Mouse (Mus musculus) forebrain, embryonic 14.5 days (tissue): ENCODE data around the gene Phactr1. TPM values are rescaled to one million over a fixed set of nuclear protein-coding genes. Genes with fewer than 3 reads are reported as not detected.
A peak's percentile ranks its signal among the peaks of the same experiment; 100 is the strongest.

Source experiments
- ATAC-seq: fragments of 200-750 bp; cut with Nextera tagmentation; 2 replicates; pipeline ENCODE4 v1.8.0; 2017; ENCODE audit warnings: mild to moderate bottlenecking, moderate library complexity
- DNase-seq: peaks from one replicate; pipeline ENCODE4 v3.0.0-alpha.2; 2015; ENCODE audit warnings: low spot score
- H3K27ac ChIP-seq: fragments of 300-500 bp; sonication (generic); 2 replicates; pipeline ENCODE4 v1.5.1; 2014; ENCODE audit warnings: low read depth, mild to moderate bottlenecking, control low read depth, low read length, moderate library complexity
- H3K27me3 ChIP-seq: fragments of 300-500 bp; sonication (generic); replicated peaks from 2 replicates; pipeline ENCODE4 v1.6.1; 2014; ENCODE audit warnings: low read length, control low read depth, mixed read lengths; ENCODE audit not compliant: control insufficient read depth, insufficient read depth
- H3K36me3 ChIP-seq: fragments of 300-500 bp; sonication (generic); 2 replicates; pipeline ENCODE4 v1.6.1; 2014; ENCODE audit warnings: low read length, control low read depth; ENCODE audit not compliant: control insufficient read depth, insufficient read depth
- H3K4me1 ChIP-seq: fragments of 300-500 bp; sonication (generic); 2 replicates; pipeline ENCODE4 v1.6.1; 2014; ENCODE audit warnings: antibody characterized with exemption, low read length, control low read depth; ENCODE audit not compliant: control insufficient read depth, insufficient read depth
- H3K4me2 ChIP-seq: fragments of 300-500 bp; sonication (generic); 2 replicates; pipeline ENCODE4 v1.6.1; 2014; ENCODE audit warnings: mild to moderate bottlenecking, control low read depth, low read length
- H3K4me3 ChIP-seq: fragments of 300-500 bp; sonication (generic); 2 replicates; pipeline ENCODE4 v1.5.1; 2014; ENCODE audit warnings: low read depth, low read length, control low read depth
- H3K9ac ChIP-seq: fragments of 300-500 bp; sonication (generic); 2 replicates; pipeline ENCODE4 v1.6.1; 2014; ENCODE audit warnings: mild to moderate bottlenecking, low read length, control low read depth, moderate library complexity
- H3K9me3 ChIP-seq: fragments of 300-500 bp; sonication (generic); replicated peaks from 2 replicates; pipeline ENCODE4 v1.6.1; 2016; ENCODE audit warnings: low read length, control low read depth, mixed read lengths; ENCODE audit not compliant: control insufficient read depth
- WGBS: fragments of 180-500 bp; shearing (Covaris S2); extraction: QIAGEN DNeasy Blood & Tissue Kit; methylation state at CpG from one replicate; pipeline ENCODE4 v1.1.7; 2014; 5-methylcytosine and 5-hydroxymethylcytosine counted together
- polyA plus RNA-seq: library from polyadenylated mRNA; unstranded; fragments of >200 nt; fragmentation: Nextera tagmentation; extraction: Ambion mirVana; gene quantifications from 2 replicates; pipeline ENCODE4 v1.2.1, GENCODE M21; 2014

Gene Phactr1
- polyA plus RNA-seq, 1 experiment from 2014 or later, result 47.3 TPM

DNA sequence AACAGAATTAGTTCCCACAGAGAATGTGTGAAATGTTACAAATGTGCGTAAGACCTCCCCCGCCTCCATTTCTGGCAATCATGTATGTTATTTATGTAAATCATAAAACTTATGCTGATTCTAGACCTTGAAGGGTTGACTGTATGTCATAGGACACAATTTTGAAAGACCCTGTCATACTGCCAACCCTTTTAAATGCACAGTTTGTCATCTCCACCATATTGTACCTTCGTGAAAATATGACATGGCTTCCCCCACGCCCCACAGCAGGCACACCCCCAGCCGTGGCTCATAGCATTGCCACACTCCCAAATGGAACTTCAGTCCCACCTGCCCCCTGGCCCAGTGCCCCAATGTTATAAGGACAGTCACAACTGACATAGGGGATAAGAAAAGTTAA is 57.1 kb downstream of the Phactr1 start:
- Histone ChIP-seq H3K4me3 (no peak overlapping the region), H3K4me2 (no peak overlapping the region), H3K36me3 (no peaks in the 10 kb centered on the region), H3K27me3 (no peaks in the 10 kb centered on the region), H3K4me1 (no peaks in the 10 kb centered on the region), H3K9ac (no peak overlapping the region), H3K9me3 (no peaks in the 10 kb centered on the region), H3K27ac (no peak overlapping the region)
- WGBS, result 80% methylated on average over 5 of the region's 5 CpGs
- DNase-seq (peak; percentile 29), ATAC-seq (0 out of 2 replicates have a peak, but pooled peaks have one; percentile 18)

DNA sequence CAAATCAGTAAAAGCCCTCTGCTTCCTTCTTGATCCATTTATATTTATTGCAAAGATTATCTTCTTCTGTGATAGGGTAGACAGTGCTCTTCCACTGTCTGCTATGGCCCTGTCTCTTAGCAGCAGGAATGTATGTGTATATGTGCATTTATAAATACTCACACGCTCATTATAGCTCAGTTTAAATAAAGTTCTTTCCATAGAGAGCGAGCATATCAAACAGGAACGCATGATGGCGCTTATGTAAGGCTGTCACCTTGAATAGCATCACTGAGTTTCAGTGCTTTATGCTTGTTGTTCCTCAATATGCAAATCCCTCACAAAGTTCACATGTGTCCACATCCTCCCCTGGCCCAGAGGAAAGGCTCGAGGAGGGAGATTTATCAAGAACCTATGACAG is 57.7 kb downstream of the Phactr1 start:
- DNase-seq (no peak), ATAC-seq (no peak)
- WGBS, result 88% methylated on average over 5 of the region's 5 CpGs
- Histone ChIP-seq H3K4me2 (no peak overlapping the region), H3K27me3 (no peaks in the 10 kb centered on the region), H3K36me3 (no peaks in the 10 kb centered on the region), H3K9me3 (no peaks in the 10 kb centered on the region), H3K27ac (no peak overlapping the region), H3K4me1 (no peaks in the 10 kb centered on the region), H3K4me3 (no peak overlapping the region), H3K9ac (no peak overlapping the region)

GRCm38 (mm10) chr13:42742226-42742625 is 61.8 kb downstream of the Phactr1 start:
- no peaks in the 10 kb centered on the region for H3K27me3 ChIP-seq
- H3K9ac ChIP-seq, result no peak overlapping the region
- H3K9me3 ChIP-seq, result no peaks in the 10 kb centered on the region
- no peak overlapping the region for H3K27ac ChIP-seq
- no peak overlapping the region for H3K4me3 ChIP-seq
- no peaks in the 10 kb centered on the region for H3K4me1 ChIP-seq
- DNase-seq, result no peak
- ATAC-seq, result no peak
- H3K4me2 ChIP-seq, result no peak overlapping the region
- H3K36me3 ChIP-seq, result no peaks in the 10 kb centered on the region

DNA sequence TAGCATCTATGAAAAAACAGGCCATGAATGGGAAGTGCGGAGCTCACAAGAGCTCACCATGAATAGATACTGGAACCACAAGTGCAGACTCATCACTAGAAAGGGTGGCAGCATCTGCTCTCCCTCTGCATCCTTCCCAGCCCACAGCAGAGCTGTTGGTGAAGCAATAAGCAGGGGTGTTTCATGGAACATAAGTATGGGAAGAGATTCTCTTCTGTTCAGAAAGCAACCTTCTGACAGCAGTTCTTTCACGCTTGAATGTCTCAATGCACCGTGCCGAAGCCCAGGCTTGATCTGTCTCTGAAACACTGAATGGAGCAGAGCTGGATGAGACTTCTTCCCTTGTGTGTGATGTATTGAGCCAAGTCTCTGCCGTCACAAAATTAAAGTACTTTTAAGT is 64.0 kb downstream of the Phactr1 start:
- no peak overlapping the region for H3K4me3 ChIP-seq
- ATAC-seq (no peak), DNase-seq (no peak)
- H3K9me3 ChIP-seq, result no peaks in the 10 kb centered on the region
- no peak overlapping the region for H3K27ac ChIP-seq
- no peak overlapping the region for H3K4me2 ChIP-seq
- no peak overlapping the region for H3K9ac ChIP-seq
- WGBS, result 71% methylated on average over 5 of the region's 5 CpGs
- no peaks in the 10 kb centered on the region for H3K4me1 ChIP-seq
- H3K36me3 ChIP-seq, result no peaks in the 10 kb centered on the region
- no peaks in the 10 kb centered on the region for H3K27me3 ChIP-seq

GRCm38 (mm10) chr13:42757654-42758400 is 77.4 kb downstream of the Phactr1 start:
- H3K4me2 ChIP-seq, result no peak overlapping the region
- H3K9me3 ChIP-seq, result no peaks in the 10 kb centered on the region
- H3K4me3 ChIP-seq, result no peak overlapping the region
- no peaks in the 10 kb centered on the region for H3K27me3 ChIP-seq
- no peaks in the 10 kb centered on the region for H3K36me3 ChIP-seq
- DNase-seq (peak; percentile 52), ATAC-seq (no peak; the same call in 1 of the 2 replicates)
- no peak overlapping the region for H3K9ac ChIP-seq
- peak overlapping the region; percentile 27; the same call in 1 of the 2 replicates for H3K27ac ChIP-seq
- WGBS, result 30% methylated on average over 11 of the region's 11 CpGs
- peaks cover 18% of the 10 kb centered on the region; the same call in 1 of the 2 replicates for H3K4me1 ChIP-seq

GRCm38 (mm10) chr13:42759170-42759569 is 78.7 kb downstream of the Phactr1 start:
- H3K36me3 ChIP-seq, result no peaks in the 10 kb centered on the region
- H3K4me2 ChIP-seq, result no peak overlapping the region
- H3K4me3 ChIP-seq, result no peak overlapping the region
- no peak overlapping the region for H3K27ac ChIP-seq
- peaks cover 18% of the 10 kb centered on the region; the same call in 1 of the 2 replicates for H3K4me1 ChIP-seq
- ATAC-seq, result peak; percentile 69; the same call in 1 of the 2 replicates
- peak; percentile 73 for DNase-seq
- H3K9ac ChIP-seq, result no peak overlapping the region
- no peaks in the 10 kb centered on the region for H3K27me3 ChIP-seq
- no peaks in the 10 kb centered on the region for H3K9me3 ChIP-seq
- 52% methylated on average over 5 of the region's 5 CpGs for WGBS

GRCm38 (mm10) chr13:42760907-42761544 is 80.6 kb downstream of the Phactr1 start:
- H3K36me3 ChIP-seq, result no peaks in the 10 kb centered on the region
- ATAC-seq (no peak), DNase-seq (no peak)
- no peak overlapping the region for H3K27ac ChIP-seq
- H3K9me3 ChIP-seq, result no peaks in the 10 kb centered on the region
- H3K4me2 ChIP-seq, result no peak overlapping the region
- WGBS, result 85% methylated on average over 10 of the region's 10 CpGs
- H3K4me3 ChIP-seq, result no peak overlapping the region
- no peak overlapping the region for H3K9ac ChIP-seq
- no peaks in the 10 kb centered on the region for H3K27me3 ChIP-seq
- peaks cover 18% of the 10 kb centered on the region; the same call in 1 of the 2 replicates for H3K4me1 ChIP-seq

GRCm38 (mm10) chr13:42772314-42772713 is 91.9 kb downstream of the Phactr1 start:
- H3K4me2 ChIP-seq, result no peak overlapping the region
- H3K9me3 ChIP-seq, result no peaks in the 10 kb centered on the region
- no peak overlapping the region for H3K4me3 ChIP-seq
- 11% methylated on average over 6 of the region's 6 CpGs for WGBS
- no peak overlapping the region for H3K9ac ChIP-seq
- H3K4me1 ChIP-seq, result peaks cover 6% of the 10 kb centered on the region; the same call in 1 of the 2 replicates
- no peaks in the 10 kb centered on the region for H3K36me3 ChIP-seq
- no peak overlapping the region for H3K27ac ChIP-seq
- DNase-seq (peak; percentile 29), ATAC-seq (peak; percentile 46; the same call in 1 of the 2 replicates)
- H3K27me3 ChIP-seq, result no peaks in the 10 kb centered on the region

DNA sequence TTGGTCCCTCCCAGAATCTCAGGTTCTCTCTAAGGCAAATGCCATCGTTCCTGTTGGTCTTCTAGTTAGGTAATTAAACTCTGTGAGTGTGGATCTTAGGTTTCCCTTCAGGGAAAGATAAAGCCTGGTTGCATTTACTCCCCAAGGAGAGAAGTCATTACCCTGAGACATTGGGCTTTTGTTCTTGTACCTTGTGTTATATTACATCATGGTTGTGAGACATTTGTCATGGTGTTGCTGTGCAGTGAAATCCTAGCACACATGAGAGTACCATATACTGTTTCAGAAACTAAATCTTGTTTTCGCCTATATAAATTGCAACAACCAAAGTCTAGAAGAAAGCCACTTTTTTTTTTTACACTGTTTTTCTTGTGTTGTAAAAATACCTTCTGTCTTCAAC is 93.6 kb downstream of the Phactr1 start:
- H3K9ac ChIP-seq, result no peak overlapping the region
- no peak overlapping the region for H3K4me2 ChIP-seq
- H3K27me3 ChIP-seq, result no peaks in the 10 kb centered on the region
- DNase-seq, result no peak
- H3K4me1 ChIP-seq, result peaks cover 6% of the 10 kb centered on the region; the same call in 1 of the 2 replicates
- H3K9me3 ChIP-seq, result no peaks in the 10 kb centered on the region
- 72% methylated on average over 2 of the region's 2 CpGs for WGBS
- H3K27ac ChIP-seq, result no peak overlapping the region
- no peaks in the 10 kb centered on the region for H3K36me3 ChIP-seq
- no peak overlapping the region for H3K4me3 ChIP-seq
- no peak for ATAC-seq
